Mouse (Mus musculus) kidney, adult 2 months (tissue): ENCODE measurements at regions not wholly inside any gene's neighbourhood (a gene's known extent, or its start where the extent isn't known, plus 50 kb on each side); places are given as distances from the start of the nearest gene placed in this dataset.
A peak's percentile ranks its signal among the peaks of the same experiment; 100 is the strongest.
"Not testable (repeated sequence)": the region's sequence is repeated elsewhere in the genome, so short reads cannot be mapped to it uniquely, and the experiment has no call there.

Experiments used
- DNase-seq: peaks from one replicate; pipeline ENCODE4 v3.0.0; 2021
- H3K27ac ChIP-seq: fragments of 200-500 bp; 2 replicates; pipeline ENCODE4 v1.5.1; 2012; ENCODE audit warnings: low read depth, low read length, control low read depth, inconsistent platforms; ENCODE audit not compliant: insufficient read depth
- H3K27me3 ChIP-seq: fragments of 200-500 bp; replicated peaks from 2 replicates; pipeline ENCODE4 v1.6.1; 2012; ENCODE audit warnings: mild to moderate bottlenecking, moderate library complexity, low read length, inconsistent platforms; ENCODE audit not compliant: control insufficient read depth, insufficient read depth
- H3K36me3 ChIP-seq: fragments of 200-500 bp; 2 replicates; pipeline ENCODE4 v1.6.1; 2012; ENCODE audit warnings: mild to moderate bottlenecking, moderate library complexity, low read length, inconsistent platforms; ENCODE audit not compliant: control insufficient read depth, insufficient read depth
- H3K4me1 ChIP-seq: fragments of 200-500 bp; 2 replicates; pipeline ENCODE4 v1.6.1; 2011; ENCODE audit warnings: low read length; ENCODE audit not compliant: control insufficient read depth, insufficient read depth
- H3K4me3 ChIP-seq: fragments of 200-500 bp; 2 replicates; pipeline ENCODE4 v1.5.1; 2011; ENCODE audit warnings: mild to moderate bottlenecking, low read depth, low read length, control low read depth; ENCODE audit not compliant: insufficient read depth
- CTCF ChIP-seq: fragments of 200-500 bp; conservative IDR thresholded peaks from 2 replicates; pipeline ENCODE4 v1.5.1; 2011; ENCODE audit warnings: low read depth, mild to moderate bottlenecking, control low read depth, low read length, moderate library complexity, mixed read lengths; ENCODE audit not compliant: insufficient read depth, insufficient read length
- POLR2A ChIP-seq: fragments of 200-500 bp; IDR thresholded peaks from one replicate; pipeline ENCODE4 v1.6.1; 2011; ENCODE audit warnings: low read depth, low read length, control low read depth
- WGBS: fragments of 180-500 bp; shearing (Covaris S2); methylation state at CpG from one replicate; pipeline ENCODE4 v1.1.7; 2018; 5-methylcytosine and 5-hydroxymethylcytosine counted together

DNA sequence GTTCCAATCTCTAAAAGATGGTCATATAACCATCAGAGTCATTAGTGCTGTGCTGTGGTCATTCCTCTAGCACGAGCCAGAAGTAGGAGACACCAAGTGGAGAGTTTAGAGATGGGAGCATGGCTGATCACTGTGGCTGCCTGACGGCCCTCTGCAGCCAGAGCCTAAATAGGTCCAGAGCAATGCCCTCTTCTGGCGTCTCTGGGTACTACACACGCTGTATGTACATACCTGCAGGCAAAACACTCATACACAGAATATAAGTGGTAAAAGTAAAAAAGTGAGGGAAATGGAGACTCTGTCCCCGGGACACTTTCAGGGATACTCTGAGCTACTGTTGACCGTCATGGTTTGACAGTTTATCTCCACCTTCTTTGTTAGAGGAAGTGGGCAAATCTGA, 91.4 kb downstream of the Gm21738 start:
- H3K4me3 ChIP-seq, result no peak overlapping the region
- DNase-seq, result no peak
- 82% methylated on average over 6 of the region's 6 CpGs for WGBS
- H3K27me3 ChIP-seq, result no peaks in the 10 kb centered on the region
- H3K4me1 ChIP-seq, result no peaks in the 10 kb centered on the region
- no peak overlapping the region for H3K27ac ChIP-seq
- H3K36me3 ChIP-seq, result no peaks in the 10 kb centered on the region
- no peak for TF ChIP-seq CTCF
- TF ChIP-seq POLR2A, result no peak

DNA sequence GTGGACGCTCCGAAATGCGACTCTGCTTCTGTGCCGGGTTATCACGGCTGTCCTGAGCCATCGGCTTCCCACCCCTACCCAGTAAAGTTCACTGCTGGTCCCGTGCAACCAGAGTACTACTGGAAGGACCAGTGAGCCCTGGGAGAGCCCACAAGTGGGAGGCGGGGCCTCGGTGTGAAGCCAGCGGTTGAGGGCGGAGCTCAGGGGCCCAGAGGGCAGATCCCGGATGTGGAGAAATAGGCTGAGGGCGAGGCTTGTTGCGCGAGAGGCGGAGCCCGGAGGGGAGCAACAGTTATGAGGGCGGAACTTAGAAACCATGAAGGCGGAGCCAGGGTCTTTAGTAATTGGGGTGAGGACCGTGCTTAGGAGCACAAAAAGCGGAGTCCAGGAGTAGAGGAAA, 107.1 kb downstream of the Gm21738 start:
- Histone ChIP-seq H3K27ac (no peak overlapping the region), H3K36me3 (no peaks in the 10 kb centered on the region), H3K4me1 (no peaks in the 10 kb centered on the region), H3K4me3 (no peak overlapping the region), H3K27me3 (no peaks in the 10 kb centered on the region)
- 75% methylated on average over 21 of the region's 21 CpGs for WGBS
- TF ChIP-seq POLR2A (no peak), CTCF (no peak)
- no peak for DNase-seq

DNA sequence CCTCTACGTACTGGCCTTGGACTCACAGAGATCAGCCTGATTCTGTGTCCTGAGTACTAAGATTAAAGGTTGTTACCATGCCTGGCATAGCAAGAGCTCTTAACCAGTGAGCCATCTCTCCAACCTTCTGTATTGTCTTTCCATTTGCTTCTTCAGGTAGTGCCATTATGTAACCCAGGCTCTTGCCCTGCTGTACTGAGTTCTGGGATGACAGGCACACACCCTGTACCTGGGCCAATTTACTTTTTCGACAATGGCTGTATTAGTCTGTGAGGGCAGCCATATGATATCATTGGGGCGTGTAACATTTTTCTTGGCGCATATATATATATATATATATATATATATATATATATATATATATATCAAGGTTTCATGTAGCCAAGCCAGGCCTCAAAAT, 115.9 kb downstream of the Gm21738 start:
- WGBS, result 50% methylated on average over 4 of the region's 4 CpGs
- H3K36me3 ChIP-seq, H3K4me3 ChIP-seq, H3K4me1 ChIP-seq, DNase-seq, H3K27me3 ChIP-seq, H3K27ac ChIP-seq: not testable (repeated sequence)

DNA sequence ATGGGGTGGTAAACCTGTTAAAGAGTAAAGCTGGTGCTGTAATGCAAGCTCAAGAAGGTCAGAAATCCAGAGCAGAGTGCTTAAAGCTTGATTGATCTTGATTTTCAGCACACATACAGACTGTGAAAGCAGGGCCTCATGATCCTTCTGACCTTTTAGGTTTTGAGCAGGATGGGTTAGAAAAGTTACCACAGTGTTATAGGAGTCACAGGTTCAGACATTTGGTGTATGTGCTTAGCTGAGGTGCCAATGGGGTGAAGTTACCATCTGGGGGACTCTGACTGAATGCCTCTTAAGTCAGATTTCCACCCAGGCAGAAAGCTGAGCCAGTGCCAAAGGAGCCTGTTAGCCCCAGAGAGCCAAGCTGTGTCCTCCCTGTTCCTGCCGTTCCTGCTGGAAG, 139.6 kb downstream of the Gm21738 start:
- Histone ChIP-seq H3K36me3 (no peaks in the 10 kb centered on the region), H3K27me3 (no peaks in the 10 kb centered on the region), H3K4me1 (no peaks in the 10 kb centered on the region), H3K27ac (no peak overlapping the region), H3K4me3 (no peak overlapping the region)
- no peak for TF ChIP-seq CTCF
- no peak for TF ChIP-seq POLR2A
- WGBS, result 73% methylated on average over 1 of the region's 1 CpGs
- DNase-seq, result no peak

DNA sequence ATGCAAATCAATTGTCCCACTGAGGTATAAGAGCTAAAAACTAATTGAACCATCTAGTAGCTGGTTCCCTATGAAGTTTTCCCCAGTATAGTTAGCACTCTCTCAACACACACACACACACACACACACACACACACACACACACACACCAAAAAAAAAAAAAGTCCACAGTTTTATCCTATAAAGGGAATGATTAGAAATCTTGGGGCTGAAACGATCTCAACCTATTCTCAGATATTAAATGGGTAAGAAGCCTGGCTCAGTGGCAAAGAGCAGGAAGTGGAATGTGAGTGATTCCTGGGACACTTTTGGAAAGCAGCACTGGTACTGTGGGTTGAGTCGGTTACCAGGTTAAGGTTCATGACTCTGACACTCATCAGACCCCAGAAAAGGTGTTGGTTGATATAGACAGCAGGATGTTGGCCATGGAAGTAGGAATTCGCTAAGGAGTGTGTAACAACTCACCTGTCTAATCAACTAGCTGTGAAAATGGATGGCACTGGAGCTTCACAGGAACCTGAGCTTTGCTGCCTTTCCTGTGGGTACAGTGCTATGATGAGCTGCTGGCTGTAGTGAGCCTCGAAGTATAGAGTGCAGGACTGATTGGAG, 140.8 kb downstream of the Gm21738 start:
- TF ChIP-seq CTCF, result no peak
- no peak for TF ChIP-seq POLR2A
- Histone ChIP-seq H3K27ac (no peak overlapping the region), H3K4me3 (no peak overlapping the region), H3K4me1 (no peaks in the 10 kb centered on the region), H3K36me3 (no peaks in the 10 kb centered on the region), H3K27me3 (no peaks in the 10 kb centered on the region)
- DNase-seq, result peak; percentile 33
- WGBS, result 65% methylated on average over 4 of the region's 4 CpGs
